Mouse (Mus musculus) stomach, embryonic 14.5 days (tissue): ENCODE results near the gene Fis1. TPM values are rescaled to one million over a fixed set of nuclear protein-coding genes. Genes with fewer than 3 reads are reported as not detected.

ENCODE experiments used
- ATAC-seq: fragments of 200-750 bp; cut with Nextera tagmentation; 2 replicates; pipeline ENCODE4 v1.8.0; 2017; ENCODE audit warnings: low read depth, moderate TSS enrichment; ENCODE audit not compliant: insufficient number of reproducible peaks, insufficient read depth, low FRiP score
- H3K27ac ChIP-seq: fragments of 300-500 bp; sonication (generic); 2 replicates; pipeline ENCODE4 v1.5.1; 2014; ENCODE audit warnings: mild to moderate bottlenecking, low read length, moderate library complexity, mixed read lengths
- H3K27me3 ChIP-seq: fragments of 300-500 bp; sonication (generic); 2 replicates; pipeline ENCODE4 v1.6.1; 2014; ENCODE audit warnings: low read length, control low read depth, mixed read lengths; ENCODE audit not compliant: control insufficient read depth, insufficient read depth
- H3K36me3 ChIP-seq: fragments of 300-500 bp; sonication (generic); 2 replicates; pipeline ENCODE4 v1.6.1; 2014; ENCODE audit warnings: mild to moderate bottlenecking, control low read depth, low read length, moderate library complexity, mixed read lengths; ENCODE audit not compliant: control insufficient read depth, insufficient read depth
- H3K4me1 ChIP-seq: fragments of 300-500 bp; sonication (generic); 2 replicates; pipeline ENCODE4 v1.6.1; 2014; ENCODE audit warnings: low read length, control low read depth, mixed read lengths; ENCODE audit not compliant: control insufficient read depth, insufficient read depth
- H3K4me2 ChIP-seq: fragments of 300-500 bp; sonication (generic); replicated peaks from 2 replicates; pipeline ENCODE4 v1.6.1; 2014; ENCODE audit warnings: low read depth, low read length, control low read depth
- H3K4me3 ChIP-seq: fragments of 300-500 bp; sonication (generic); 2 replicates; pipeline ENCODE4 v1.5.1; 2014; ENCODE audit warnings: low read depth, low read length, control low read depth
- H3K9ac ChIP-seq: fragments of 300-500 bp; sonication (generic); replicated peaks from 2 replicates; pipeline ENCODE4 v1.6.1; 2014; ENCODE audit warnings: low read depth, mild to moderate bottlenecking, control low read depth, low read length, moderate library complexity, mixed read lengths
- H3K9me3 ChIP-seq: fragments of 300-500 bp; sonication (generic); 2 replicates; pipeline ENCODE4 v1.6.1; 2016; ENCODE audit warnings: low read depth, low read length, control low read depth; ENCODE audit not compliant: control insufficient read depth
- WGBS: fragments of 180-500 bp; shearing (Covaris S2); extraction: QIAGEN DNeasy Blood & Tissue Kit; methylation state at CpG from one replicate; pipeline ENCODE4 v1.1.7; 2014; 5-methylcytosine and 5-hydroxymethylcytosine counted together
- polyA plus RNA-seq: library from polyadenylated mRNA; unstranded; fragments of >200 nt; fragmentation: Nextera tagmentation; extraction: Ambion mirVana; gene quantifications from 2 replicates; pipeline ENCODE4 v1.2.1, GENCODE M21; 2014

Gene Fis1
- polyA plus RNA-seq, 1 experiment from 2014 or later, result 304 TPM

DNA sequence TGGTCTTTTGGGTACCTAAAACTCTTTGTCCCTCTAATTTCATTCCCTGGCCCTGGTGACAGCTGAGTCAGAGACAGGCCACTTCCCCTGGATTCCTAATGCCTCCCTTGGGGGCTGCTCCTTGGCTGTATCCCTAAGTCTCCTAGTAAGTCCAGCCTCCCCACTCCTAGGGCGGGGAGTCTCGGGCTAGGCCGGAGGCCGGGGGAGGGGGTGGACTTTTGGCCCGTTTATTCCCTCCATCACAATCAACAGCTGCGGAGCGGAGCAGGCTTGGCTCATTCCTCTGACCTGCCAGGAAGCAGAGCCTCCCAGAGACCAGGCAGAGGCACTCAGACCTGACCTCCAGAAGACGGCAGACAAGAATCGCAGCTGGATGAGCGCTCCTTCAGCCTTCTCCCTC lies 14.5 kb downstream of the Fis1 start:
- WGBS, result 51% methylated on average over 10 of the region's 10 CpGs
- peaks cover 22% of the 10 kb centered on the region; the same call in 1 of the 2 replicates for H3K36me3 ChIP-seq
- H3K4me3 ChIP-seq, result no peak overlapping the region
- no peak overlapping the region for H3K9ac ChIP-seq
- no peak overlapping the region for H3K4me2 ChIP-seq
- ATAC-seq, result 0 out of 2 replicates have a peak, but pooled peaks have one; percentile 15
- H3K9me3 ChIP-seq, result no peaks in the 10 kb centered on the region
- H3K27me3 ChIP-seq, result no peaks in the 10 kb centered on the region
- H3K27ac ChIP-seq, result peak overlapping the region; percentile 71
- peaks cover 29% of the 10 kb centered on the region for H3K4me1 ChIP-seq

DNA sequence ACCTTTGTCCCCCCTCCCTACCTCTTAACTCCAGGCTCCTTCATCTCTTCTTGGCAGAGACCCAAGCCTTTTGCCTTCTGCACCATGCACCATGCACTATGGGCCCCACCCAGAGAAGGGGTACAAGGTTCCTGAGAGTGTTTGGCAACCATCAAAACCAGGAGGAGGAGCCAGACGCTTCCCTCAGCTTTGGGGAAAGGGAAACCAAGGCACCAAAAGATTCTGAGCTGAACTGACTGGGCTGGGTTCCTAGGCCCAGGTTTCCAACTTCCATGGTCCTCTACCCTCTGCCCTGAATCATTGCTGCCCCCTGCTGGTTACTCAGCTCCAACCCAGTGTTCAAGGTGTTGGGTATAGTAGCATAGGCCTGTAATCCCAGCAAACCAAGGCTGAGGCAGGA lies 17.6 kb downstream of the Fis1 start:
- Histone ChIP-seq H3K9me3 (no peaks in the 10 kb centered on the region), H3K27me3 (no peaks in the 10 kb centered on the region), H3K4me2 (no peak overlapping the region), H3K27ac (no peak overlapping the region), H3K36me3 (peaks cover 6% of the 10 kb centered on the region; the same call in 1 of the 2 replicates), H3K9ac (no peak overlapping the region), H3K4me3 (no peak overlapping the region), H3K4me1 (peaks cover 18% of the 10 kb centered on the region)
- ATAC-seq, result no peak
- 38% methylated on average over 1 of the region's 1 CpGs for WGBS

DNA sequence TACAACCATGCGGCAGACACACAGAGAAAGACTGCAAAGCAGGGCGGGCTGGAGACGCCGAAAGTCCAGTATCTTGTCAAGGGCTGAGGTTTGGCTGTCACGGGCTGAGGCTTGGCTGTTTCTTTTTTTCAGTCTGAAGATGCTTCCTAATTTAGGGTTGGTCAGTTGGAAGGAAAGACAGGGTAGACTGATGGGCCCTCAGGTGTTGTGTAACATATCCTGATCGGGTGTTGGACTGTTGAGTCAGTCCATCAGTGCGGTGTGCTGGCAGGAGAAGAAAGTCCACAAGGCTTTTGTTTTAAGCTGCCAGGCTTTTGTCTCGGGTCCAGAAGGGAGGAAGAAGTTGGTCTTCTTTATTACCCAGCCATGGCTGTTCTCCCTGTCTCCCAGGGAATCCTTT lies 20.6 kb downstream of the Fis1 start:
- no peak overlapping the region for H3K27ac ChIP-seq
- no peaks in the 10 kb centered on the region for H3K36me3 ChIP-seq
- no peak overlapping the region for H3K4me3 ChIP-seq
- WGBS, result 69% methylated on average over 8 of the region's 8 CpGs
- no peaks in the 10 kb centered on the region for H3K4me1 ChIP-seq
- H3K4me2 ChIP-seq, result no peak overlapping the region
- H3K27me3 ChIP-seq, result no peaks in the 10 kb centered on the region
- ATAC-seq, result no peak
- no peaks in the 10 kb centered on the region for H3K9me3 ChIP-seq
- no peak overlapping the region for H3K9ac ChIP-seq

DNA sequence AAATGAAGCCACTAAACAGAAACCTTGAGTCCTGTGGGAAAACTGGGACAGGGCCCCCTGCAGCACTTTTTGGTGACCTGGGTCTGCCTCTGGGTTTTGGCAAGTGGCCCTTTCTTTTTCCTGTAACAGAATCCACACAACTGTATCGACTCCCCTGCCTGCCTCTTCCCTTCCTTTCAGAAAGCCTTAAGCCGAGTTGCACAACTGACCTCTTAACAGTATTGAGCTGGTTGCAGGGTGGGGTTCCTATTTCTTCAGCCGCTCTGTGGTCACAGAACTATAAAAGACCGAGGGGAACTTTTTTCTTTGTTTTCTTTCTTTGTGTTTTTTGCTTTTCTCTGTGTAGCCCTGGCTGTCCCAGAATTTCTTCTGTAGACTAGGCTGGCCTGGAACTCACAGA lies 24.7 kb downstream of the Fis1 start:
- no peak for ATAC-seq
- no peak overlapping the region for H3K4me3 ChIP-seq
- no peak overlapping the region for H3K9ac ChIP-seq
- no peaks in the 10 kb centered on the region for H3K4me1 ChIP-seq
- 69% methylated on average over 4 of the region's 4 CpGs for WGBS
- no peak overlapping the region for H3K4me2 ChIP-seq
- no peak overlapping the region for H3K27ac ChIP-seq
- peaks cover 10% of the 10 kb centered on the region for H3K36me3 ChIP-seq
- no peaks in the 10 kb centered on the region for H3K27me3 ChIP-seq
- no peaks in the 10 kb centered on the region for H3K9me3 ChIP-seq

DNA sequence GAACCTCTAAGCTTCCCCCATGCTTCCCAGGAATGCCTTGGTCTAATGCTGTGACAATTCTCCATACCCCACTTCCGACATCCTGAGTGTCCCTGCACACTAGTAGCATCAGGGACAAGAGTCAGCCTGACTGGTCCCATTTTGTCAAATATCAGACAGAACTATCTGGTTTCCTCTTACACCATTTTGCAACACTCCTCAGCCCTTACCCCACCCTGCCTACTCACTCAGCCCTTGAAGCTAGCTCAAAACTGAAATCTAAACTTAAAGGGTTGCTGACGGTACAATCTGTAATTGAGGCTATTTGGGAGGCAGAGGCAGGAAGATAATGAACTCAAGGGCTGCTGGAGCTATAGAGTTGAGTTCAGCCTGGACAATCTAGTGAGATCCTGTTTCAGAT lies 26.7 kb downstream of the Fis1 start:
- Histone ChIP-seq H3K27me3 (no peaks in the 10 kb centered on the region), H3K9me3 (no peaks in the 10 kb centered on the region), H3K9ac (no peak overlapping the region), H3K27ac (no peak overlapping the region), H3K36me3 (peaks cover 10% of the 10 kb centered on the region), H3K4me1 (no peaks in the 10 kb centered on the region), H3K4me3 (no peak overlapping the region), H3K4me2 (no peak overlapping the region)
- WGBS, result 86% methylated on average over 2 of the region's 2 CpGs
- no peak for ATAC-seq

DNA sequence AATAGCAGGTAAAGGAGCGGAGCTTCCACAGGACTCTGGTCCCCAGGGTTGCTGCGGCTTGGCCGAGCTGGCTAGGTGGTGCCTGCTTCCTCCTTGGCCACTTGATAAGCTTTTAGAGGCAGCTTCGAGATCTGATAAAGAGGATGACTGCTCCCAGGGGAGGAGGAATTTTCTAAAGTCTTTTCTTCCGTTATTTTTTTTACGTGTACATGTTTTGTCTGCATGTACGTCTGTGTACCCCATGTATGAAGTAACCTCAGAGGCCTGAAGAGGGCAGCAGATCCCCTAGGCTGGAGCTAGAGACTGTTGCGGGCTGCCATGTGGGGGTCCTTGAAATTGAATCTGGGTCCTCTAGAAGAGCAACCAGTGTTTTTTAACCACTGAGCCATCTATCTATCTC lies 27.9 kb downstream of the Fis1 start:
- Histone ChIP-seq H3K27ac (no peak overlapping the region), H3K9me3 (no peaks in the 10 kb centered on the region), H3K4me2 (no peak overlapping the region), H3K36me3 (peaks cover 10% of the 10 kb centered on the region), H3K27me3 (no peaks in the 10 kb centered on the region), H3K4me3 (no peak overlapping the region), H3K4me1 (peaks cover 5% of the 10 kb centered on the region), H3K9ac (no peak overlapping the region)
- WGBS, result 89% methylated on average over 8 of the region's 8 CpGs
- no peak for ATAC-seq

DNA sequence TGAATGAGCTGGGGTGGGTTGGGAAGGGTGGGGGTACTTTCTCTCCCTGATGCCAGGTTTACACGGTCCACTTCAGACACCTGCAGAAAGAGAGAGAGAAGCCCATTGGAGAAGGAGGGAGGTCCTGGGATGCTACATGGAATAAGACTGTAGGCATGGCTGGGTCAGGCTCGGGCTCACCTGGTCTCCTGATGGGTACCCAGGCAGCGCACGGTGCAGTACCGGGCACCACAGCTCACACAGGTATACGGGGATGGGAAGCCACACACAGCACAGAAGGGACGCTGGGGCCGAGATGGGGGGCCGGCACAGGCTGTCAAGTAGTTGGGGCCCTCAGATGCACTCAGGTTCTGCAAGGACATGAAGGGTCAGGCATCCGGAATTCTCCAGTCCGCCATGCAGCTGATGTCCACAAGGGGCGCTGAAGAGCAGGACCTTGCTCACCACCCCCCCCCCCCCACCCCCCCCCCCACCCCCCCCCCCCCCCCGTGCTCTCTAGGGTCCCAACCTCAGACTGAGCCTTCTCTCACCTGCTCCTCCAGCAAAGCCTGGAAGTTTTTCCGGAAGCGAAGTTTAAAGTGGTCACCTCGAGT lies 29.4 kb downstream of the Fis1 start:
- Histone ChIP-seq H3K27me3 (no peaks in the 10 kb centered on the region), H3K9me3 (no peaks in the 10 kb centered on the region), H3K27ac (no peak overlapping the region), H3K9ac (no peak overlapping the region), H3K4me1 (peaks cover 8% of the 10 kb centered on the region), H3K4me2 (no peak overlapping the region), H3K36me3 (peaks cover 10% of the 10 kb centered on the region), H3K4me3 (no peak overlapping the region)
- no peak for ATAC-seq
- 50% methylated on average over 15 of the region's 16 CpGs for WGBS

DNA sequence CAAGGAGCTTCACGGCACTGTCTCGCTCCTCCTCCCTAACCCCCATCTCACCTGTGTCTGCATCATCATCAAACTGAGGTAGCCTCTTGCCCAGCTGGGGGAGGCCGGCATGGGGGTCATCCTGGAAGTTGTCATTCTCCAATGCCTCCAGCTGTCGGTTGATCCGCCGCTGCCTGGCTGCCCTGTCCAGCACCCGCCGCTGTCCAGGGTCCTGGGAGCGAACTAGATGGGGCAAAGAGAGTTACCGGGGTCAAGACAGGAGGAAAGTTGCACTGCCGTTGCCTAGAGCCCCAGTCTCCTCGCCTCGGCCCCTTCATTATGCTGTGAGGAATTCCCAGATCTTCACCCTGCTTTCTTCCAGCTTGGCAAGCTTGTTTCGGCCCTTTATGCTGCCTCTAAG lies 31.8 kb downstream of the Fis1 start:
- WGBS, result 53% methylated on average over 14 of the region's 14 CpGs
- Histone ChIP-seq H3K27me3 (no peaks in the 10 kb centered on the region), H3K4me2 (no peak overlapping the region), H3K9me3 (no peaks in the 10 kb centered on the region), H3K4me1 (peaks cover 13% of the 10 kb centered on the region), H3K9ac (no peak overlapping the region), H3K4me3 (no peak overlapping the region), H3K27ac (no peak overlapping the region), H3K36me3 (peaks cover 11% of the 10 kb centered on the region)
- no peak for ATAC-seq

DNA sequence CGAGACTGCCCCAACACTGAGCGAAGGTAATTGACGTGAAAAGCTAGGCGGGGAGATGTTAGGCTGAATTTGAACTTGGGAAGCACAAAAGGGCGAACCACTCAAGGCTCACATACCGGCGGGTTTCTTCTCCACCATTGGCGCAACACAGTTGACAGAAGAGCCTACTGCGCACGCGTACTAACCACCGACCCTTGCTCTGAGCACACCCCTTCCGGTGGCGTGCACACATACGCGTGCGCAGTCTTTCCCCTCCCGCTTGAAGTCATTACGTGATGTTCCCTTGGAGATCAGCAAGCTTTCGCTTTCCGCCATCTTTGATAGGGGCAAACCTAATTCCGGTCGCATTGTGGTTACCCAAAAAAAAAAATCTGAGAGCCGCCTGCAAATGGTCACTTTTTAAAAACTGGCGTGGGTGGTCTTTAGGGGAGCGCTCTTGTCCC lies 33.6 kb downstream of the Fis1 start, which contains the start of gene Plod3:
Gene Plod3, plus strand, starts transcription at position 325 of the 443 bp plus-strand sequence.
- under 1% methylated on average over 26 of the region's 26 CpGs for WGBS
- H3K9me3 ChIP-seq, result no peaks in the 10 kb centered on the region
- H3K4me2 ChIP-seq, result peak within 1 kb of the TSS; percentile 77
- peak within 1 kb of the TSS; percentile 95 for H3K27ac ChIP-seq
- H3K4me3 ChIP-seq, result peak within 1 kb of the TSS; percentile 96
- peaks cover 13% of the 10 kb centered on the region for H3K4me1 ChIP-seq
- H3K27me3 ChIP-seq, result no peaks in the 10 kb centered on the region
- ATAC-seq, result peak; percentile 91
- peak within 1 kb of the TSS; percentile 92 for H3K9ac ChIP-seq
- peaks cover 24% of the 10 kb centered on the region; the same call in 1 of the 2 replicates for H3K36me3 ChIP-seq
